Mouse (Mus musculus) olfactory bulb, adult 2 months (tissue): ENCODE data around the gene Nudt2. TPM values are rescaled to one million over a fixed set of nuclear protein-coding genes. Genes with fewer than 3 reads are reported as not detected.

ENCODE experiments used
- H3K27ac ChIP-seq: fragments of 200-500 bp; 2 replicates; pipeline ENCODE4 v1.5.1; 2012; ENCODE audit warnings: low read depth, low read length; ENCODE audit not compliant: insufficient read depth
- H3K4me1 ChIP-seq: fragments of 200-500 bp; 2 replicates; pipeline ENCODE4 v1.6.1; 2012; ENCODE audit warnings: low read length; ENCODE audit not compliant: control insufficient read depth, insufficient read depth
- H3K4me3 ChIP-seq: fragments of 200-500 bp; 2 replicates; pipeline ENCODE4 v1.5.1; 2012; ENCODE audit warnings: mild to moderate bottlenecking, low read depth, low read length, moderate library complexity; ENCODE audit not compliant: insufficient read depth
- CTCF ChIP-seq: fragments of 200-500 bp; IDR thresholded peaks from 2 replicates; pipeline ENCODE4 v1.5.1; 2012; ENCODE audit warnings: low read depth, mild to moderate bottlenecking, low read length, moderate library complexity; ENCODE audit not compliant: insufficient read depth
- POLR2A ChIP-seq: fragments of 200-500 bp; IDR thresholded peaks from 2 replicates; pipeline ENCODE4 v1.6.1; 2012; ENCODE audit warnings: mild to moderate bottlenecking, low read depth, low read length, moderate library complexity; ENCODE audit not compliant: insufficient read depth
- WGBS: fragments of 180-500 bp; shearing (Covaris S2); methylation state at CpG from one replicate; pipeline ENCODE4 v1.1.7; 2018; 5-methylcytosine and 5-hydroxymethylcytosine counted together
- polyA plus RNA-seq: library from polyadenylated mRNA; stranded (reverse); fragments of >200 nt; gene quantifications from 2 replicates; pipeline ENCODE4 v1.2.4, GENCODE M21; 2012; ENCODE audit warnings: low replicate concordance; ENCODE audit not compliant: missing spikeins, insufficient read depth, insufficient read length

Gene Nudt2
- polyA plus RNA-seq, 1 experiment: not detected

DNA sequence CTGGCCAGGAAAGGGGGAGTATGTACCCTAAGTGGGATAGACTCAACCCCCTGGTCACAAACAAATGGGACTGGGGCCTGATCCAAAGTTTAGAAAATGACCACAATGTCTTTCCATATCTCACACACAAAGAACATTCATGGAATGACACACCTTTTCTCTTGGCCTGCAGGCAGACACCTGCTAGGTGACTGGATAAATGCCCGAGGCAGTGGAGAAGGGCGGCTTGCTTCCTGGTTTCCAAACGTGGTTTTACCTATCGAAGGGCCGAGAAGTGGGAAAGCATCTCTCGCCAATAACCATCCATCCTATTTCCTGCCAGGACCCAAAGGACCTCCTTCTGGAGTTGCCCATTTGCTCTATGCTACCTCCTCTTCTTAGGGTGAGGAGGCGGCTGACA, 28.0 kb downstream of the Nudt2 start:
- WGBS: 90% methylated on average over 7 of the region's 7 CpGs
- H3K27ac ChIP-seq: no peak overlapping the region
- TF ChIP-seq CTCF: no peak
- no peak for TF ChIP-seq POLR2A
- no peak overlapping the region for H3K4me3 ChIP-seq
- H3K4me1 ChIP-seq: peaks cover 8% of the 10 kb centered on the region; the same call in 1 of the 2 replicates

DNA sequence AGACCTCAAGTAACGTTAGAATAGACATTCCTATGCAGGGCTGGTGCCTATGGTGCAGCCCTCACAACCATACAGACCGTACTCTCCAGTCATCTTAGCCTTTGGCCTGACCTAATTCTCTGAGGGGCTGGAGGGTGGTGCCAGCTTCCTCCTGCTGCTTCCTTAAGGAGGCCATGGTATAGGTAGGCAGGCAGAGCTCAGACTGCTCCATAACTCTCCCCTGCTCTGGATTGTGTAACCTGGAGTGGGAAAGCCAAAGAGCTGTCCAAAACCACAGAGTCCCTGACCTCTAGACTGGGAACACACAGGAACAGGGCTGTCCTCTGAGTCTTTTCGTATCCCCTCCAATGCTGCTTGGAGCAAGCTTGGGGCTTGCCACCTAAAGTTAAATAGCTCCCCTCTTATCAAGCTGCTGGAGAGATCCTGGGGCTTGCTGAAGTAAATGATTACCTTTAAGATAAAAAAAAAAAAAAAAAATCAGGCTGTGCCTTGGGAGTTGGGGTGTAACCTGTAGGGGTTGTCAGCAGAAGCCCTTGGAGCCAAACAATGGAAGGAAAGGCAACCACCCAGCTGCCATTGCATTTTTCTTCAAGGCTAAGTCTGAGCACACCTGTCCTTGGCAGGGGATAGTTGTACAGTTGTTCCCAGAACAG, 28.6 kb downstream of the Nudt2 start:
- H3K27ac ChIP-seq: no peak overlapping the region
- peaks cover 10% of the 10 kb centered on the region; the same call in 1 of the 2 replicates for H3K4me1 ChIP-seq
- no peak for TF ChIP-seq CTCF
- TF ChIP-seq POLR2A: no peak
- 97% methylated on average over 3 of the region's 3 CpGs for WGBS
- H3K4me3 ChIP-seq: no peak overlapping the region

GRCm38 (mm10) chr4:41494378-41494777, 29.4 kb downstream of the Nudt2 start:
- H3K4me3 ChIP-seq: no peak overlapping the region
- H3K4me1 ChIP-seq: peaks cover 16% of the 10 kb centered on the region; the same call in 1 of the 2 replicates
- WGBS: 64% methylated on average over 3 of the region's 3 CpGs
- no peak overlapping the region for H3K27ac ChIP-seq
- TF ChIP-seq POLR2A (no peak), CTCF (no peak)

- TF ChIP-seq POLR2A (no peak), CTCF (no peak)
- no peak overlapping the region for H3K27ac ChIP-seq
- 80% methylated on average over 4 of the region's 4 CpGs for WGBS
Measured at GRCm38 (mm10) chr4:41495076-41495475, 30.1 kb downstream of the Nudt2 start.

GRCm38 (mm10) chr4:41495850-41496249, 30.9 kb downstream of the Nudt2 start:
- Histone ChIP-seq H3K4me1 (peaks cover 16% of the 10 kb centered on the region; the same call in 1 of the 2 replicates), H3K27ac (no peak overlapping the region), H3K4me3 (no peak overlapping the region)
- TF ChIP-seq POLR2A: no peak
- no peak for TF ChIP-seq CTCF
- 42% methylated on average over 11 of the region's 11 CpGs for WGBS

More at GRCm38 (mm10) chr4:41495076-41495475, 30.1 kb downstream of the Nudt2 start:
- Histone ChIP-seq H3K4me3 (no peak overlapping the region), H3K4me1 (peaks cover 16% of the 10 kb centered on the region; the same call in 1 of the 2 replicates)

- no peak overlapping the region for H3K4me3 ChIP-seq
Measured at GRCm38 (mm10) chr4:41497046-41497445, 32.1 kb downstream of the Nudt2 start.

DNA sequence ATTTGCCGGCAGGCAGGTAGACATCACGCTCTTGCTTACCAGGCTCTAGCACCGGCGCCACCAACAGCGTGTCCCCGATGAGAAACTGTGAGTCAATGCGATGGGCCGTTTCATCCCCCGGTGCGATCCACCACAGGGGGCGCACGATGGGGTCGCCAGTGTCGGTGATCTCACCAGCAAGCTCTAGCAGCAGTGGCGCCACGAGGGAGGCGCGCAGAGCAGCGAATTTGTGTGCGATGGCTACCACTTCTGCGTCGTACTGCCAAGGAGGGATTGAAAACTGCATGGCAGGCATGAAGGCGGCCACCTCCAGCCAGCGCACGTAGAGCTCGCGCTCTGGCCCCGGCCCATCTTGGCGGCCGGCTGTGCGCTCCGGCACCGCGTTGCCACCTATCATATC, 32.6 kb downstream of the Nudt2 start:
- TF ChIP-seq CTCF (no peak), POLR2A (no peak)
- Histone ChIP-seq H3K4me3 (peak overlapping the region; percentile 18), H3K27ac (no peak overlapping the region), H3K4me1 (peaks cover 21% of the 10 kb centered on the region)
- 38% methylated on average over 34 of the region's 34 CpGs for WGBS

More at GRCm38 (mm10) chr4:41497046-41497445, 32.1 kb downstream of the Nudt2 start:
- Histone ChIP-seq H3K4me1 (peaks cover 16% of the 10 kb centered on the region; the same call in 1 of the 2 replicates), H3K27ac (no peak overlapping the region)
- WGBS: 90% methylated on average over 5 of the region's 5 CpGs
- no peak for TF ChIP-seq POLR2A
- no peak for TF ChIP-seq CTCF

- H3K4me1 ChIP-seq: peaks cover 22% of the 10 kb centered on the region
- peak overlapping the region; percentile 18 for H3K4me3 ChIP-seq
- 58% methylated on average over 72 of the region's 72 CpGs for WGBS
- TF ChIP-seq CTCF: no peak
- TF ChIP-seq POLR2A: no peak
- no peak overlapping the region for H3K27ac ChIP-seq
Measured at GRCm38 (mm10) chr4:41497995-41498845, 33.3 kb downstream of the Nudt2 start.

GRCm38 (mm10) chr4:41498921-41499391, 34.0 kb downstream of the Nudt2 start:
- H3K4me3 ChIP-seq: no peak overlapping the region
- TF ChIP-seq CTCF: no peak
- no peak for TF ChIP-seq POLR2A
- H3K4me1 ChIP-seq: peaks cover 22% of the 10 kb centered on the region
- 75% methylated on average over 43 of the region's 43 CpGs for WGBS
- H3K27ac ChIP-seq: no peak overlapping the region
